Mouse (Mus musculus): ENCODE data around the gene Lman2. TPM values are rescaled to one million over a fixed set of nuclear protein-coding genes. Genes with fewer than 3 reads are reported as not detected.

Gene Lman2
- total and polyA plus RNA-seq, 2 experiments from 2014 or later, result 37.0 to 60.7 TPM

DNA sequence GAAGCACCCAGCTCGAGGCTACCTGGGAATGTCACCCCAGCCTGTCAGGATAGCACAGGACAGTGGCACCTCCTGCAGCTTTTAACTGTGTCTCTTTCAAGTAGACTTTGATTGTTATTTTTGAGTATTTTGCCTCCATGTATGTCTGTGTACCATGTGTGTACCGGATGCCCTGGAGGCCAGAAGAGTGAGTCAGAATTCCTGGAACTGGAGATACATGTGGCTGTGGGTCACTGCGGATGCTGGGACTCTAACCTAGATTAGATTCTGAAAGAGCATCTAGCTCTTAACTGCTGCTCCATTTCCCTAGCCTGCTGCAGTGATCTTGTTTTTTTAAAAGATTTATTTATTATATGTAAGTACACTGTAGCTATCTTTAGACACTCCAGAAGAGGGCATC is 30.3 kb downstream of the Lman2 start:
- H3K9me3 ChIP-seq (ENCODE audit: low read length), result no peaks in the 10 kb centered on the region
- H3K4me2 ChIP-seq (ENCODE audit: low read depth, low read length), result no peak overlapping the region
- TF ChIP-seq CTCF (IDR thresholded peaks at IDR 0.05; ENCODE audit: low read depth), result no peak
- no peaks in the 10 kb centered on the region for H3K36me3 ChIP-seq (ENCODE audit: insufficient read depth, low read length)
- DNase-seq (ENCODE audit: low spot score) (no peak), ATAC-seq (no peak)
- no peaks in the 10 kb centered on the region for H3K27me3 ChIP-seq (ENCODE audit: insufficient read depth, low read length)
- H3K9ac ChIP-seq (replicated peaks; ENCODE audit: low read length), result no peak overlapping the region
- WGBS, result 91% methylated on average over 3 of the region's 3 CpGs
- no peak overlapping the region for H3K4me3 ChIP-seq (ENCODE audit: low read length)
- peaks cover 11% of the 10 kb centered on the region for H3K4me1 ChIP-seq (ENCODE audit: insufficient read depth, low read length)
- no peak overlapping the region for H3K27ac ChIP-seq

DNA sequence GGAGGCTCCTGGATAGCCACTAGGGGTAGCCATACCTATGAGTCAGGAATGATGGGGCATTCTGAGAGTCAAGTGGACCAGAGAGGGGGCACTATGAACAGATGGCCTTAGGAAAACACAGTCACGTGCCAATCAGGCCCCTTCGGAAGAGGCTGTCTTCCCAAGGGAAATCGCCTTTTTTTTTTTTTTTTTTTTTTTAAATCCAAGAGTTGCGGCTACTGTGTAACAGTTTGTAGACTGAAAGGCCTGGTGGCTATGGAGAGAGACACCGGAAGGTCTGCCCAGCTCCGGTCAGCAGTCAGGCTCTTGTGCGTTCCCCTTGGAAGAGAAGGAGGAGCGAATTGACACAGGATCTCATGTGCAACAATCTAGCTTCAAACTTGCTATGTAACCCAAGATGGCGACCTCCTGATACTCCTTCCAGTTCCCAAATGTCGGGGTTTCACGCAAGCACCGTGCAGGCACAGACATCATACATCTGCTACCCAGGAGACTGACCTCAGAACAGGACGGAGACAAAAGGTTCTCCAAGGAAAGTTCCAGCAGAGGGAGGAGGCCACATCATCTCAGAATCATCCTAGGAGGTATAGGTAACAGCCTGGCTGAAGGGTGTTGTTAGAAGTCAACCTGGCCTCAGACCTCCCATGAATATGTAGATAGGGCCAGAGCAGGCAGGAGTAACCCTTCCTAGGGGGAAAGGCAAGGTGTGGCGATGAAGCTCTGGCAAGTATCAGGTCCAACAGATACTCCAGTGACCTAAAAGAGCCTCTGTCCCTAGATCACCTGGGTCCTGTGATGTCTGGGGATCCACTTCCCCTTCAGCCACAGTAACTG is 31.8 kb downstream of the Lman2 start:
- TF ChIP-seq CTCF (IDR thresholded peaks at IDR 0.05; ENCODE audit: low read depth), result peak; percentile 72
- peak overlapping the region; percentile 62 for H3K4me3 ChIP-seq (ENCODE audit: low read length)
- H3K27ac ChIP-seq, result peak overlapping the region; percentile 78; the same call in 1 of the 2 replicates
- DNase-seq (ENCODE audit: low spot score) (no peak), ATAC-seq (no peak; the same call in 1 of the 2 replicates)
- WGBS, result 51% methylated on average over 14 of the region's 14 CpGs
- H3K4me2 ChIP-seq (ENCODE audit: low read depth, low read length), result peak overlapping the region; percentile 71
- peak overlapping the region; percentile 42 for H3K9ac ChIP-seq (replicated peaks; ENCODE audit: low read length)
- peaks cover 14% of the 10 kb centered on the region for H3K4me1 ChIP-seq (ENCODE audit: insufficient read depth, low read length)
- peaks cover 5% of the 10 kb centered on the region for H3K36me3 ChIP-seq (ENCODE audit: insufficient read depth, low read length)
- H3K9me3 ChIP-seq (ENCODE audit: low read length), result no peaks in the 10 kb centered on the region
- H3K27me3 ChIP-seq (ENCODE audit: insufficient read depth, low read length), result no peaks in the 10 kb centered on the region

DNA sequence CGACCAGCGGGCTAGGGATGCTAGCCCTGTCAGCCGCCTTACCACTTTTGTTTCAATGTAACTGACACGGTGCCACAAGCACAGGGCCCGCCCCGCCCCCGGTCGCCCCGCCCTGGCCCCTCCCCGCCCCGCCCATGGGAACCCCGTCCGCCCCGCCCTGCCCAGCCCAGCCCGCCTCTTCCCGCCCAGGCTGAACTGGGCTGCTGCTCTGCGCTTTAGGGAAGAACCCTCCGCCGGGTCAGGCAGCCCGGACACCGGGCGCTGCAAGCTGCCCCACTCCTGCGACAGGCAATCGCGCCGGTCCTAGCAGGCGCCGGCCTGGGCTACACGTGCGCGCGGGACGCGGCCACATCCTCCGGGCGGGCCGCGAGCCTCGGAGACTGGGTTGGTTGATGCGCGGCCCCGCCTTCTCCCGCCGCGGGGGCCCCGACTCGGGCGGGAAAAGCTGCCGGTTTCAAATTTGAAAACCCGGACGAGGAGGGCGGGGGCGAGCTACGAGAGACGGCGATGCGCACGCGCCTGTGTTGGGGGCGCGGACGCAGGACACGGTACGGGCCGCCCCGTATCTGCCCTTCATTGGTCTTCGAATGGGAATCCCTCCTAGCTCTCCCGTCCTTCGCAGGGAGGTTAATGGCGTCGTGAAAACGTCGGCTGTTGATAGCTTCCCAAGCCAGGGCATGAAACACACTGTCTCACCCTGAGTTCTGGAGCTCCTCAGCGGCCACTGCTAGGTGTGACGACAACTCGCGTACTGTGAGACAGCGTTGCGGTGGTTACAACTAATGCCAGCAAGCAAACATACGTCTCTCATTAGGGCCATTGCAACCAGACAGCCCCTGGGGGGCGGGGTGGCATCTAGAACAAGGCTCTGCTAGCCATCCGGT is 32.7 kb downstream of the Lman2 start, which contains the start of gene Mxd3:
Gene Mxd3, minus strand, starts transcription at position 141 of the 884 bp plus-strand sequence.
- Histone ChIP-seq H3K4me2 (ENCODE audit: low read depth, low read length) (peak within 1 kb of the TSS; percentile 71), H3K4me3 (ENCODE audit: low read length) (peak within 1 kb of the TSS; percentile 62), H3K9ac (replicated peaks; ENCODE audit: low read length) (peak within 1 kb of the TSS; percentile 42), H3K27me3 (ENCODE audit: insufficient read depth, low read length) (no peaks in the 10 kb centered on the region), H3K4me1 (ENCODE audit: insufficient read depth, low read length) (peaks cover 14% of the 10 kb centered on the region), H3K36me3 (ENCODE audit: insufficient read depth, low read length) (peaks cover 12% of the 10 kb centered on the region), H3K27ac (peak within 1 kb of the TSS; percentile 78), H3K9me3 (ENCODE audit: low read length) (no peaks in the 10 kb centered on the region)
- ATAC-seq (peak; percentile 81), DNase-seq (ENCODE audit: low spot score) (peak; percentile 94)
- TF ChIP-seq CTCF (IDR thresholded peaks at IDR 0.05; ENCODE audit: low read depth), result no peak
- WGBS, result under 1% methylated on average over 74 of the region's 82 CpGs

DNA sequence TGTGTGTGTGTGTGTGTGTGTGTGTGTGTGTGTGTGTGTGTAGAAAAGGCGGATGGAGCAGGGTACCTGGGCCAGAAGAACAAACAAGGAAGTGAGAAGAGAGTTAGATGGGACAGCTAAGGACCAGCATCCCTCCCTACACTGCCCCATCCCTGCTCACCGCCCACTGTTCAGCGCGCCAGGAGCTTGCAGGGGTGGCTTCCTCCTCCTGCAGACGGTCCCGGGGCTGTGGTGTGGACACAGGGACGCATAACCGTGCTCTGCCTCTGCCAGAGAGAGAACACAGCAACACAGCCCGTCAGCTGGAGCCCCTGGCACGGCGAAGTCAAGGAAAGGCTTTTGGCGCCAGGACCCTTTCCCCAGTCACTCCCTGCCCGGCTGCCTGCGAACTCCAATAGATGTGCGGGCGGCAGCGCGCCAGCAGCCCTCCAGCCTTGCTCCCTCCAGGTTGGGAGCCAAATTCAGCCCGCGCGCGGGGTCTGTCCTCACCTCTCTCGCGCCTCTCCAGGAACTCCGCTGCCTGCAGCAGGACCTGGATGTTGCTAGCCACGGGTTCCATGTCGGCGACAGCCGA is 33.4 kb downstream of the Lman2 start:
- Histone ChIP-seq H3K36me3 (ENCODE audit: insufficient read depth, low read length) (peaks cover 12% of the 10 kb centered on the region), H3K4me2 (ENCODE audit: low read depth, low read length) (peak overlapping the region; percentile 71), H3K9ac (replicated peaks; ENCODE audit: low read length) (peak overlapping the region; percentile 42), H3K4me1 (ENCODE audit: insufficient read depth, low read length) (peaks cover 14% of the 10 kb centered on the region), H3K27ac (peak overlapping the region; percentile 78; the same call in 1 of the 2 replicates), H3K9me3 (ENCODE audit: low read length) (no peaks in the 10 kb centered on the region), H3K27me3 (ENCODE audit: insufficient read depth, low read length) (no peaks in the 10 kb centered on the region), H3K4me3 (ENCODE audit: low read length) (peak overlapping the region; percentile 62)
- no peak for TF ChIP-seq CTCF (IDR thresholded peaks at IDR 0.05; ENCODE audit: low read depth)
- peak; percentile 13 for ATAC-seq
- DNase-seq (ENCODE audit: low spot score), result peak; percentile 74
- WGBS, result under 1% methylated on average over 29 of the region's 29 CpGs

DNA sequence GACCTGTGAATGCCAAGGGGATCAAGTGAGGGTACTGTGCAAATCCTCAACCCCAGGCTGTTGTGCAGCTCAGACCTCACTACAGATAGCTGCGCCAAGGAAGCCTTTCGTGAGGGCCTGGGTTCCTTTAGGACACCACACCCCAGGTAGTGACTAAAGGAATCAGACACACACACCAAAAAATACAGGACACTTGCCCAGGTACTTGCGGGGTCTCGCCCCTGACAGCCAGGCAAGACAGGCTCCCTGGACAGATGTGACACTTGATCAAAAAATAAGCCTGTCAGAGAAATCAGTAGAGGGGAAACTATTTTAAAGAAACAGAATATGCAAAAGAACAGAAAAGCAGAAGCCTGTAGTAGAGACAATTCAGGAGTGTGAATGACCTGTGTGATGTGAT is 33.9 kb downstream of the Lman2 start:
- no peaks in the 10 kb centered on the region for H3K9me3 ChIP-seq (ENCODE audit: low read length)
- no peak overlapping the region for H3K27ac ChIP-seq
- ATAC-seq, result no peak
- no peak for DNase-seq (ENCODE audit: low spot score)
- no peaks in the 10 kb centered on the region for H3K27me3 ChIP-seq (ENCODE audit: insufficient read depth, low read length)
- H3K36me3 ChIP-seq (ENCODE audit: insufficient read depth, low read length), result peaks cover 12% of the 10 kb centered on the region
- peak overlapping the region; percentile 62 for H3K4me3 ChIP-seq (ENCODE audit: low read length)
- H3K9ac ChIP-seq (replicated peaks; ENCODE audit: low read length), result peak overlapping the region; percentile 42; the same call in 1 of the 2 replicates
- TF ChIP-seq CTCF (IDR thresholded peaks at IDR 0.05; ENCODE audit: low read depth), result no peak
- H3K4me1 ChIP-seq (ENCODE audit: insufficient read depth, low read length), result peaks cover 14% of the 10 kb centered on the region
- H3K4me2 ChIP-seq (ENCODE audit: low read depth, low read length), result peak overlapping the region; percentile 71
- 78% methylated on average over 4 of the region's 4 CpGs for WGBS

DNA sequence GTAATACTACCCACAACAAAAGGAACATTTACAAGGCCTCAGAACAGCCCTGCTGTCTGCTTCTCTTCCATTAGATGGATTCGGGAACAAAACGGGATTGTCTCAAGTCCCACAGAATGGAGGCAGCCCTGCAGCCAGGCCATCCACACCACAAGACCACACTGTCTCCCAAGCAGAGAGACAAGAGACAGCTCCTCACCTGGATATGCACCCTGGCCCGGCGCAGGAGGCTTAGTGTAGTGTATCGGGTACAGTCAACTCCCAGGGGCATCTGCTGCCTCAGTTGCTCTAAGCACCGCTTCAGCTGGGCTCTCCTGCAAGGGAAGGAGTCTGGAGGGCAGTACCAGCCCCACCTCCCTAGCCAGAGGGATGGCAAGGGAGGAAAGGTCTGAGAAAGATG is 34.4 kb downstream of the Lman2 start:
- 80% methylated on average over 6 of the region's 6 CpGs for WGBS
- Histone ChIP-seq H3K9ac (replicated peaks; ENCODE audit: low read length) (no peak overlapping the region), H3K36me3 (ENCODE audit: insufficient read depth, low read length) (peaks cover 12% of the 10 kb centered on the region), H3K4me1 (ENCODE audit: insufficient read depth, low read length) (peaks cover 14% of the 10 kb centered on the region), H3K4me2 (ENCODE audit: low read depth, low read length) (peak overlapping the region; percentile 71), H3K9me3 (ENCODE audit: low read length) (no peaks in the 10 kb centered on the region), H3K4me3 (ENCODE audit: low read length) (peak overlapping the region; percentile 62; the same call in 1 of the 2 replicates), H3K27me3 (ENCODE audit: insufficient read depth, low read length) (no peaks in the 10 kb centered on the region), H3K27ac (no peak overlapping the region)
- no peak for TF ChIP-seq CTCF (IDR thresholded peaks at IDR 0.05; ENCODE audit: low read depth)
- ATAC-seq, result no peak
- no peak for DNase-seq (ENCODE audit: low spot score)
